Mouse (Mus musculus) erythroblast, embryonic 14.5 days (primary cell): Measurements from ENCODE around the gene Hs1bp3. TPM values are rescaled to one million over a fixed set of nuclear protein-coding genes. Genes with fewer than 3 reads are reported as not detected.

ENCODE experiments used
- H3K27me3 ChIP-seq: 2 replicates; pipeline ENCODE4 v1.6.1; 2012; ENCODE audit warnings: inconsistent platforms; ENCODE audit not compliant: control insufficient read depth
- H3K36me3 ChIP-seq: 2 replicates; pipeline ENCODE4 v1.6.1; 2012; ENCODE audit warnings: mild to moderate bottlenecking, inconsistent platforms; ENCODE audit not compliant: control insufficient read depth
- H3K4me1 ChIP-seq: 2 replicates; pipeline ENCODE4 v1.6.1; 2012; ENCODE audit warnings: inconsistent platforms; ENCODE audit not compliant: control insufficient read depth
- H3K4me3 ChIP-seq: replicated peaks from 2 replicates; pipeline ENCODE3; 2012; ENCODE audit warnings: moderate library complexity, mild to moderate bottlenecking, inconsistent platforms
- H3K9me3 ChIP-seq: 2 replicates; pipeline ENCODE4 v1.6.1; 2012; ENCODE audit warnings: low read length, inconsistent platforms, mixed read lengths; ENCODE audit not compliant: control insufficient read depth
- GATA1 ChIP-seq: IDR thresholded peaks from 2 replicates; pipeline ENCODE4 v1.6.1; 2012; ENCODE audit warnings: low read length, inconsistent platforms, mixed read lengths
- TAL1 ChIP-seq: IDR thresholded peaks from 3 replicates; pipeline ENCODE4 v1.6.1; 2012; ENCODE audit warnings: low read length, inconsistent platforms, mixed read lengths
- polyA plus RNA-seq: library from polyadenylated mRNA; stranded (reverse); fragments of >175 nt; gene quantifications from 2 replicates; pipeline ENCODE4 v1.2.3, GENCODE M21; 2012

Gene Hs1bp3
- polyA plus RNA-seq, 1 experiment, result 0.15 TPM

- H3K9me3 ChIP-seq, result no peaks in the 10 kb centered on the region
- no peaks in the 10 kb centered on the region for H3K36me3 ChIP-seq
- H3K4me3 ChIP-seq, result no peak overlapping the region
- TF ChIP-seq TAL1, result no peak
- TF ChIP-seq GATA1, result no peak
- H3K27me3 ChIP-seq, result no peaks in the 10 kb centered on the region
- H3K4me1 ChIP-seq, result no peaks in the 10 kb centered on the region
Observed at GRCm38 (mm10) chr12:8379795-8380521, 66.7 kb downstream of the Hs1bp3 start.

- H3K36me3 ChIP-seq, result no peaks in the 10 kb centered on the region
- no peaks in the 10 kb centered on the region for H3K4me1 ChIP-seq
- H3K4me3 ChIP-seq, result no peak overlapping the region
- TF ChIP-seq GATA1, result no peak
- TF ChIP-seq TAL1, result no peak
- no peaks in the 10 kb centered on the region for H3K27me3 ChIP-seq
- no peaks in the 10 kb centered on the region for H3K9me3 ChIP-seq
Observed at GRCm38 (mm10) chr12:8380944-8381343, 67.7 kb downstream of the Hs1bp3 start.

- TF ChIP-seq TAL1 (no peak), GATA1 (no peak)
- Histone ChIP-seq H3K4me1 (no peaks in the 10 kb centered on the region), H3K27me3 (no peaks in the 10 kb centered on the region)
Observed at GRCm38 (mm10) chr12:8381940-8382339, 68.7 kb downstream of the Hs1bp3 start.

GRCm38 (mm10) chr12:8383822-8384221 is 70.6 kb downstream of the Hs1bp3 start:
- no peaks in the 10 kb centered on the region for H3K27me3 ChIP-seq
- H3K36me3 ChIP-seq, result no peaks in the 10 kb centered on the region
- no peaks in the 10 kb centered on the region for H3K4me1 ChIP-seq
- no peak overlapping the region for H3K4me3 ChIP-seq
- H3K9me3 ChIP-seq, result no peaks in the 10 kb centered on the region
- TF ChIP-seq GATA1, result no peak
- no peak for TF ChIP-seq TAL1

More at GRCm38 (mm10) chr12:8381940-8382339, 68.7 kb downstream of the Hs1bp3 start:
- no peak overlapping the region for H3K4me3 ChIP-seq
- H3K36me3 ChIP-seq, result no peaks in the 10 kb centered on the region
- no peaks in the 10 kb centered on the region for H3K9me3 ChIP-seq

- H3K4me3 ChIP-seq, result no peak overlapping the region
- H3K4me1 ChIP-seq, result no peaks in the 10 kb centered on the region
- no peaks in the 10 kb centered on the region for H3K36me3 ChIP-seq
Observed at GRCm38 (mm10) chr12:8386451-8387011, 73.3 kb downstream of the Hs1bp3 start.

GRCm38 (mm10) chr12:8387281-8387680 is 74.0 kb downstream of the Hs1bp3 start:
- Histone ChIP-seq H3K4me1 (no peaks in the 10 kb centered on the region), H3K9me3 (no peaks in the 10 kb centered on the region), H3K36me3 (no peaks in the 10 kb centered on the region), H3K27me3 (no peaks in the 10 kb centered on the region), H3K4me3 (no peak overlapping the region)
- TF ChIP-seq GATA1, result no peak
- no peak for TF ChIP-seq TAL1

More at GRCm38 (mm10) chr12:8386451-8387011, 73.3 kb downstream of the Hs1bp3 start:
- Histone ChIP-seq H3K27me3 (no peaks in the 10 kb centered on the region), H3K9me3 (no peaks in the 10 kb centered on the region)
- no peak for TF ChIP-seq TAL1
- TF ChIP-seq GATA1, result no peak

- TF ChIP-seq GATA1 (no peak), TAL1 (no peak)
- Histone ChIP-seq H3K4me1 (no peaks in the 10 kb centered on the region), H3K9me3 (no peaks in the 10 kb centered on the region), H3K4me3 (no peak overlapping the region), H3K27me3 (no peaks in the 10 kb centered on the region), H3K36me3 (no peaks in the 10 kb centered on the region)
Observed at GRCm38 (mm10) chr12:8388529-8389414, 75.5 kb downstream of the Hs1bp3 start.

- H3K9me3 ChIP-seq, result no peaks in the 10 kb centered on the region
- no peaks in the 10 kb centered on the region for H3K27me3 ChIP-seq
- H3K36me3 ChIP-seq, result no peaks in the 10 kb centered on the region
- H3K4me3 ChIP-seq, result no peak overlapping the region
- no peak for TF ChIP-seq TAL1
- no peak for TF ChIP-seq GATA1
- H3K4me1 ChIP-seq, result no peaks in the 10 kb centered on the region
Observed at GRCm38 (mm10) chr12:8393226-8393625, 80.0 kb downstream of the Hs1bp3 start.

Other genes with a start within 250 kb of the Hs1bp3 start
- 0.19 and 0.23 TPM in 2 replicates for gene Ldah, start 105.3 kb upstream of the Hs1bp3 start, polyA plus RNA-seq
- gene Gdf7, start 11.5 kb upstream of the Hs1bp3 start, polyA plus RNA-seq, result not detected in 2 replicates
- gene Rhob, start 186.6 kb downstream of the Hs1bp3 start, polyA plus RNA-seq, result 0.83 and 1.1 TPM in 2 replicates